Mouse (Mus musculus) E14TG2a.4 (cell line): Measurements from ENCODE around the gene Dnaic2.

Experiments used
- CTCF ChIP-seq: conservative IDR thresholded peaks from 2 replicates; pipeline ENCODE4 v1.5.1; 2014; ENCODE audit warnings: low read length
- NANOG ChIP-seq: IDR thresholded peaks from 2 replicates; pipeline ENCODE4 v1.6.1; 2014; ENCODE audit warnings: borderline replicate concordance, low read length, mixed read lengths

GRCm38 (mm10) chr11:114794691-114795090 is 67.5 kb downstream of the Dnaic2 start:
- TF ChIP-seq CTCF: no peak
- TF ChIP-seq NANOG: no peak
